Mouse (Mus musculus) activated CD4-positive, CD25-positive, alpha-beta regulatory T cell, adult 9 weeks (primary cell): ENCODE results near the gene 1600012H06Rik. TPM values are rescaled to one million over a fixed set of nuclear protein-coding genes. Genes with fewer than 3 reads are reported as not detected.

Source experiments
- polyA plus RNA-seq: library from polyadenylated mRNA; unstranded; fragments of 100-300 nt; shearing (Covaris generic); gene quantifications from one replicate; pipeline ENCODE4 v1.2.1, GENCODE M21; 2017

1600012H06Rik gene
- polyA plus RNA-seq: 38.4 TPM

GRCm38 (mm10) chr17:14943009-14943728 is at the start of gene 1600012H06Rik, which contains the start of gene Wdr27:
1600012H06Rik (plus strand) TSS chr17:14943184.
Wdr27 (minus strand) TSS chr17:14943158.

GRCm38 (mm10) chr17:14960951-14961556 is 18.1 kb downstream of the 1600012H06Rik start, which contains the start of gene Phf10:
Phf10 (minus strand) TSS chr17:14961273.

GRCm38 (mm10) chr17:14978362-14979038 is 35.5 kb downstream of the 1600012H06Rik start, which contains the start of the genes 9030025P20Rik and Gm3417:
9030025P20Rik (plus strand) TSS chr17:14978468.
Gm3417 (minus strand) TSS chr17:14978790.

Other genes with a start within 250 kb of the 1600012H06Rik start
- not detected for gene Thbs2, start 248.9 kb upstream of the 1600012H06Rik start, polyA plus RNA-seq
- 0.28 TPM for gene Wdr27, start within 50 bp of the 1600012H06Rik start, polyA plus RNA-seq
- gene Phf10, start 18.1 kb downstream of the 1600012H06Rik start, polyA plus RNA-seq: 6.5 TPM
- gene 9030025P20Rik, start 35.3 kb downstream of the 1600012H06Rik start, polyA plus RNA-seq: 21.7 TPM
- gene Gm3417, start 35.6 kb downstream of the 1600012H06Rik start, polyA plus RNA-seq: not detected
- 10.1 TPM for gene Gm3435, start 67.0 kb downstream of the 1600012H06Rik start, polyA plus RNA-seq
- 161 TPM for gene Ermard, start 98.0 kb downstream of the 1600012H06Rik start, polyA plus RNA-seq
- 0.66 TPM for gene Tcte3, start 98.3 kb downstream of the 1600012H06Rik start, polyA plus RNA-seq
- gene Gm3448, start 98.4 kb downstream of the 1600012H06Rik start, polyA plus RNA-seq: 1.6 TPM